Mouse (Mus musculus): ENCODE data around the gene Mpzl2. TPM values are rescaled to one million over a fixed set of nuclear protein-coding genes. Genes with fewer than 3 reads are reported as not detected.

The Mpzl2 gene
- polyA plus RNA-seq, 1 experiment from 2014 or later = 11.0 TPM

- Histone ChIP-seq H3K4me1 (replicated peaks; ENCODE audit: control insufficient read depth, insufficient read depth, low read length) (peaks cover 5% of the 10 kb centered on the region; the same call in 1 of the 2 replicates), H3K4me3 (ENCODE audit: low read depth, low read length) (no peak overlapping the region), H3K36me3 (ENCODE audit: control insufficient read depth, insufficient read depth) (peaks cover 6% of the 10 kb centered on the region; the same call in 1 of the 2 replicates), H3K4me2 (replicated peaks; ENCODE audit: low read depth) (no peak overlapping the region), H3K9me3 (ENCODE audit: control insufficient read depth) (no peaks in the 10 kb centered on the region), H3K27me3 (replicated peaks; ENCODE audit: control insufficient read depth, insufficient read depth, low read length) (no peaks in the 10 kb centered on the region), H3K27ac (ENCODE audit: low read depth, low read length) (no peak overlapping the region), H3K9ac (ENCODE audit: low read depth, low read length) (no peak overlapping the region)
- 84% methylated on average over 6 of the region's 6 CpGs for WGBS
- no peak for TF ChIP-seq CTCF (IDR thresholded peaks at IDR 0.05; ENCODE audit: low read depth)
- no peak for ATAC-seq
These were observed 24.8 kb downstream of the Mpzl2 start for GRCm38 (mm10) chr9:45064421-45064820.

- WGBS = 84% methylated on average over 4 of the region's 4 CpGs
- Histone ChIP-seq H3K4me3 (ENCODE audit: low read depth, low read length) (no peak overlapping the region), H3K9me3 (ENCODE audit: control insufficient read depth) (no peaks in the 10 kb centered on the region), H3K27me3 (replicated peaks; ENCODE audit: control insufficient read depth, insufficient read depth, low read length) (no peaks in the 10 kb centered on the region), H3K9ac (ENCODE audit: low read depth, low read length) (no peak overlapping the region), H3K36me3 (ENCODE audit: control insufficient read depth, insufficient read depth) (peaks cover 6% of the 10 kb centered on the region; the same call in 1 of the 2 replicates), H3K4me1 (replicated peaks; ENCODE audit: control insufficient read depth, insufficient read depth, low read length) (no peaks in the 10 kb centered on the region), H3K27ac (ENCODE audit: low read depth, low read length) (no peak overlapping the region), H3K4me2 (replicated peaks; ENCODE audit: low read depth) (no peak overlapping the region)
- no peak for ATAC-seq
- TF ChIP-seq CTCF (IDR thresholded peaks at IDR 0.05; ENCODE audit: low read depth) = no peak
These were observed 27.1 kb downstream of the Mpzl2 start for GRCm38 (mm10) chr9:45066735-45067134.

GRCm38 (mm10) chr9:45071800-45072199, 32.2 kb downstream of the Mpzl2 start:
- Histone ChIP-seq H3K9ac (ENCODE audit: low read depth, low read length) (no peak overlapping the region), H3K4me1 (replicated peaks; ENCODE audit: control insufficient read depth, insufficient read depth, low read length) (no peaks in the 10 kb centered on the region), H3K4me3 (ENCODE audit: low read depth, low read length) (no peak overlapping the region), H3K9me3 (ENCODE audit: control insufficient read depth) (no peaks in the 10 kb centered on the region), H3K27me3 (replicated peaks; ENCODE audit: control insufficient read depth, insufficient read depth, low read length) (no peaks in the 10 kb centered on the region), H3K4me2 (replicated peaks; ENCODE audit: low read depth) (no peak overlapping the region), H3K36me3 (ENCODE audit: control insufficient read depth, insufficient read depth) (peaks cover 14% of the 10 kb centered on the region; the same call in 1 of the 2 replicates), H3K27ac (ENCODE audit: low read depth, low read length) (no peak overlapping the region)
- no peak for TF ChIP-seq CTCF (IDR thresholded peaks at IDR 0.05; ENCODE audit: low read depth)
- ATAC-seq = peak; percentile 56; the same call in 1 of the 2 replicates
- WGBS = 24% methylated on average over 3 of the region's 3 CpGs

- Histone ChIP-seq H3K4me1 (replicated peaks; ENCODE audit: control insufficient read depth, insufficient read depth, low read length) (no peaks in the 10 kb centered on the region), H3K4me3 (ENCODE audit: low read depth, low read length) (no peak overlapping the region), H3K9me3 (ENCODE audit: control insufficient read depth) (no peaks in the 10 kb centered on the region), H3K36me3 (ENCODE audit: control insufficient read depth, insufficient read depth) (peaks cover 8% of the 10 kb centered on the region; the same call in 1 of the 2 replicates), H3K27me3 (replicated peaks; ENCODE audit: control insufficient read depth, insufficient read depth, low read length) (no peaks in the 10 kb centered on the region), H3K27ac (ENCODE audit: low read depth, low read length) (no peak overlapping the region), H3K9ac (ENCODE audit: low read depth, low read length) (no peak overlapping the region), H3K4me2 (replicated peaks; ENCODE audit: low read depth) (no peak overlapping the region)
- 72% methylated on average over 3 of the region's 3 CpGs for WGBS
- ATAC-seq = no peak
- no peak for TF ChIP-seq CTCF (IDR thresholded peaks at IDR 0.05; ENCODE audit: low read depth)
These were observed 38.3 kb downstream of the Mpzl2 start for GRCm38 (mm10) chr9:45077859-45078258.

GRCm38 (mm10) chr9:45079011-45079410, 39.4 kb downstream of the Mpzl2 start, which contains the start of gene Jaml:
Jaml (plus strand) TSS chr9:45079183.
- Histone ChIP-seq H3K27me3 (replicated peaks; ENCODE audit: control insufficient read depth, insufficient read depth, low read length) (no peaks in the 10 kb centered on the region), H3K9me3 (ENCODE audit: control insufficient read depth) (no peaks in the 10 kb centered on the region), H3K36me3 (ENCODE audit: control insufficient read depth, insufficient read depth) (peaks cover 8% of the 10 kb centered on the region; the same call in 1 of the 2 replicates), H3K4me1 (replicated peaks; ENCODE audit: control insufficient read depth, insufficient read depth, low read length) (no peaks in the 10 kb centered on the region), H3K9ac (ENCODE audit: low read depth, low read length) (no peak within 1 kb of the TSS), H3K27ac (ENCODE audit: low read depth, low read length) (no peak within 1 kb of the TSS), H3K4me3 (ENCODE audit: low read depth, low read length) (no peak within 1 kb of the TSS), H3K4me2 (replicated peaks; ENCODE audit: low read depth) (no peak within 1 kb of the TSS)
- ATAC-seq = no peak
- TF ChIP-seq CTCF (IDR thresholded peaks at IDR 0.05; ENCODE audit: low read depth) = no peak
- 83% methylated on average over 5 of the region's 5 CpGs for WGBS

GRCm38 (mm10) chr9:45083132-45083531, 43.5 kb downstream of the Mpzl2 start:
- no peak for TF ChIP-seq CTCF (IDR thresholded peaks at IDR 0.05; ENCODE audit: low read depth)
- ATAC-seq = no peak
- no peaks in the 10 kb centered on the region for H3K27me3 ChIP-seq (replicated peaks; ENCODE audit: control insufficient read depth, insufficient read depth, low read length)
- no peaks in the 10 kb centered on the region; the same call in 1 of the 2 replicates for H3K36me3 ChIP-seq (ENCODE audit: control insufficient read depth, insufficient read depth)
- H3K4me1 ChIP-seq (replicated peaks; ENCODE audit: control insufficient read depth, insufficient read depth, low read length) = no peaks in the 10 kb centered on the region
- no peak overlapping the region for H3K4me3 ChIP-seq (ENCODE audit: low read depth, low read length)
- H3K27ac ChIP-seq (ENCODE audit: low read depth, low read length) = no peak overlapping the region
- no peak overlapping the region for H3K9ac ChIP-seq (ENCODE audit: low read depth, low read length)
- H3K9me3 ChIP-seq (ENCODE audit: control insufficient read depth) = no peaks in the 10 kb centered on the region
- WGBS = 93% methylated on average over 3 of the region's 3 CpGs
- no peak overlapping the region for H3K4me2 ChIP-seq (replicated peaks; ENCODE audit: low read depth)

- no peaks in the 10 kb centered on the region for H3K4me1 ChIP-seq (replicated peaks; ENCODE audit: control insufficient read depth, insufficient read depth, low read length)
- no peaks in the 10 kb centered on the region for H3K36me3 ChIP-seq (ENCODE audit: control insufficient read depth, insufficient read depth)
- no peak overlapping the region for H3K9ac ChIP-seq (ENCODE audit: low read depth, low read length)
- H3K4me2 ChIP-seq (replicated peaks; ENCODE audit: low read depth) = no peak overlapping the region
- WGBS = 75% methylated on average over 5 of the region's 5 CpGs
- no peak for TF ChIP-seq CTCF (IDR thresholded peaks at IDR 0.05; ENCODE audit: low read depth)
- H3K9me3 ChIP-seq (ENCODE audit: control insufficient read depth) = no peaks in the 10 kb centered on the region
- no peaks in the 10 kb centered on the region for H3K27me3 ChIP-seq (replicated peaks; ENCODE audit: control insufficient read depth, insufficient read depth, low read length)
- no peak overlapping the region for H3K27ac ChIP-seq (ENCODE audit: low read depth, low read length)
- no peak for ATAC-seq
- no peak overlapping the region for H3K4me3 ChIP-seq (ENCODE audit: low read depth, low read length)
These were observed 45.0 kb downstream of the Mpzl2 start for GRCm38 (mm10) chr9:45084556-45084955.
